Mouse (Mus musculus): ENCODE measurements around the gene Cnn2. TPM values are rescaled to one million over a fixed set of nuclear protein-coding genes. Genes with fewer than 3 reads are reported as not detected.

The Cnn2 gene
- polyA plus RNA-seq, 1 experiment from 2014 or later = 42.8 TPM

DNA sequence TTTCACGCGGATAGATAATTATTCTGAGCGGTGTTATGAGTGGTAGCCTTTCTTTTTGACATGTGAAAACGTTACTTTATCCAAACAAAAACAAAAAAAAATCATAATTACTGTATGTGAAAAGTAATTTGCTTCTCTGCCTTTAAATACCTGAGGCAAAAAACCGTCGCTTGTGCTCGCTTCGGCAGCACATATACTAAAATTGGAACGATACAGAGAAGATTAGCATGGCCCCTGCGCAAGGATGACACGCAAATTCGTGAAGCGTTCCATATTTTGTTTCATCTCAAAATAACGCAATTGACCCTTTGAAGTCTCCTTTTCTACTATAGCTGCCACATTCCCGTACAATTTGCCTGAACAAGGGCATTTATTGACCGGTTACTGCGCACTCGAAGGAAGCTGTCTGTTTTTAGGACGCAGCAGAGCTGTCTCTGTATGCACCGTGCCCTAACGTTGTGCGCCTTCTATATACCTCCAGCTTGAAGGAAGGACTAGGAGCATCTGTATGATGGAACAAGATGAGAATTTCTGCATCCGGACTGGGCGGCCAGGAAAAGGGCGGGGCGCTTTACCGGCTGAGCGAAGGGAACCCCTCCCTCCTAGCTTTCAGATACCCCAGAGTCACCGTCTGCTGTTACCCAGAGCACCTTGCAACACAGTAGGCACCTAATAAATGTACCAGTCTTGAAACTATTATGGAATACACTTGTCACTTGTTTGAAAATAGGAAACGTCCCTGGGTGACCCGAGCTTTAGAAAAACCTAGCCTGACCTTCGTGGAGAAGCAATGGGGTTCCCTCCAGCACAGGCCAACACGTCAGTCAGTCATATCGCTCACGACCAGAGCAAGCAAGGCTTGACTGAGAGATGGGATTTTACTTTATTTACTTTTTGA lies 2.8 kb upstream of the Cnn2 start:
- peak overlapping the region; percentile 72 for H3K4me3 ChIP-seq (ENCODE audit: low read depth, low read length)
- ATAC-seq = no peak
- peak overlapping the region; percentile 88 for H3K27ac ChIP-seq (ENCODE audit: low read depth)
- peaks cover 14% of the 10 kb centered on the region for H3K27me3 ChIP-seq (ENCODE audit: insufficient read depth, low read length)
- H3K4me1 ChIP-seq (ENCODE audit: insufficient read depth) = peaks cover 45% of the 10 kb centered on the region
- H3K9ac ChIP-seq (replicated peaks) = peak overlapping the region; percentile 87
- WGBS (ENCODE audit: insufficient replicate concordance) = 3% methylated on average over 35 of the region's 35 CpGs
- DNase-seq = peak; percentile 80
- 0 out of 2 replicates have a peak, but pooled peaks cover 2% of the 10 kb centered on the region for H3K36me3 ChIP-seq (replicated peaks; ENCODE audit: insufficient read depth, low read length)
- no peak for TF ChIP-seq CTCF (IDR thresholded peaks at IDR 0.05; ENCODE audit: low read depth)
- 0 out of 2 replicates have a peak, but pooled peaks have one; percentile 37 for TF ChIP-seq EP300 (IDR thresholded peaks at IDR 0.05; ENCODE audit: low read depth)
- H3K4me2 ChIP-seq (ENCODE audit: low read depth, low read length) = peak overlapping the region; percentile 78
- H3K9me3 ChIP-seq (ENCODE audit: low read length) = no peaks in the 10 kb centered on the region

GRCm38 (mm10) chr10:79986232-79986878 lies 2.0 kb upstream of the Cnn2 start:
- Histone ChIP-seq H3K4me3 (ENCODE audit: low read depth, low read length) (peak overlapping the region; percentile 72), H3K4me1 (ENCODE audit: insufficient read depth) (peaks cover 45% of the 10 kb centered on the region)
- WGBS (ENCODE audit: insufficient replicate concordance) = 22% methylated on average over 6 of the region's 6 CpGs

DNA sequence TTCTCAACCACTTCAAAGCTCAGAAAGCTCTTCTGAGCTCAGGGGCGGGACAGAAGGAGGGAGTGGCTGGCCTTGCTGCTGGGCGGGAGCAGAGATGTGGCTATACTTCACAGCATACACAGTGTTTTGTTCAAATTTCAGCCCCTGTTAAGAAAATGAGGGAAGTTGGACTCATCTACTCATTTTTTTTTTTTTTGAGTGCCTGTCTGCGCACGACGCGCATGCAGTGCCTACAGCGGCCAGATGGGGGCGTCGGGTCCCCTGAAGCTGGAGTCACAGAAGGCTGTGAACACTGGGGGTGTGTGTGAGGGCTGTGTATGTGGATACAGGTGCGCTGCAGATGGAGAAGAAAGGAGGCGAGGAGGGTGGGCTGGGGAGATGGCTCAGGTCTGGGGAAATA lies 1.4 kb upstream of the Cnn2 start:
- peak overlapping the region; percentile 87 for H3K9ac ChIP-seq (replicated peaks)
- peak overlapping the region; percentile 88 for H3K27ac ChIP-seq (ENCODE audit: low read depth)
- H3K4me1 ChIP-seq (ENCODE audit: insufficient read depth) = peaks cover 45% of the 10 kb centered on the region
- 3% methylated on average over 11 of the region's 11 CpGs for WGBS (ENCODE audit: insufficient replicate concordance)
- peaks cover 14% of the 10 kb centered on the region for H3K27me3 ChIP-seq (ENCODE audit: insufficient read depth, low read length)
- ATAC-seq = no peak
- no peaks in the 10 kb centered on the region for H3K9me3 ChIP-seq (ENCODE audit: low read length)
- peak overlapping the region; percentile 72; the same call in 1 of the 2 replicates for H3K4me3 ChIP-seq (ENCODE audit: low read depth, low read length)
- DNase-seq = peak; percentile 91
- TF ChIP-seq EP300 (IDR thresholded peaks at IDR 0.05; ENCODE audit: low read depth) (no peak), CTCF (IDR thresholded peaks at IDR 0.05; ENCODE audit: low read depth) (peak; percentile 95)
- H3K36me3 ChIP-seq (replicated peaks; ENCODE audit: insufficient read depth, low read length) = peaks cover 10% of the 10 kb centered on the region
- H3K4me2 ChIP-seq (ENCODE audit: low read depth, low read length) = peak overlapping the region; percentile 78

More at GRCm38 (mm10) chr10:79986232-79986878, 2.0 kb upstream of the Cnn2 start:
- Histone ChIP-seq H3K27ac (ENCODE audit: low read depth) (peak overlapping the region; percentile 88), H3K36me3 (replicated peaks; ENCODE audit: insufficient read depth, low read length) (peaks cover 7% of the 10 kb centered on the region; the same call in 1 of the 2 replicates), H3K9me3 (ENCODE audit: low read length) (no peaks in the 10 kb centered on the region), H3K9ac (replicated peaks) (peak overlapping the region; percentile 87), H3K4me2 (ENCODE audit: low read depth, low read length) (peak overlapping the region; percentile 78), H3K27me3 (ENCODE audit: insufficient read depth, low read length) (peaks cover 14% of the 10 kb centered on the region)
- ATAC-seq (no peak), DNase-seq (peak; percentile 48)
- TF ChIP-seq CTCF (IDR thresholded peaks at IDR 0.05; ENCODE audit: low read depth) = no peak
- no peak for TF ChIP-seq EP300 (IDR thresholded peaks at IDR 0.05; ENCODE audit: low read depth)

DNA sequence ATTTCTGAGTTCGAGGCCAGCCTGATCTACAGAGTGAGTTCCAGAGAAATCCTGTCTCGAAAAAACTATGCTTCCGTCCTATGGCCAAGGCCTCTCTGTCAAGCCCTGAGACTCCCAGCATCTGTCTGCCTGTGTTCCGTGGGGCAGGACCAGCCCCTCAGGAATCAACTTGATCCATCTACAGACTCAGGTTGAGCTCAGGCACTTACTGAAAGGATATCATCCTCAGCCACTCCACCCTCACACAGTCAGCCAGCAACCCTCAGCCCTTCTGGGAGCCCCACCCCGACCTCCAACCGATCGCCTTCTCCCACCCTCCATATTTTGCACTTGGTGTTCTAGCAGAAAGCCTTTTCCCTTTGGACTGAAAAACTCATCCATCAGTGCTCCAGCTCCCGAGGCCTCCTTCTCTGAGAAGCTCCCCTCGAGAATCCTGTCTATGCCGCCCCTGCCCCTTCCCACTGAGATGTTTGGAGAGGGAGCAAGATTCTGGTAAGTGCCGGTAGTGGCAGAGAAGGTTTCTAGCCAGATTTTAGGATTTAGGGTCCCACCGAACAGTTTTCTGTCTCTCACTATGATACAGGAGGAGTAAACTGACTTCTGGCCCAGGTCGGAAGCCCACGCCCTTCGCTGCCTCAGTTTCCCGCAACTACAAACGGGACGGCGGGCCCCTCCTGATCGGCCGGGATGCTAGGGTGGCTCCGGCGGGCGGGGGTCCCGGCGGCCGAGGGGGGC lies 446 bp upstream of the Cnn2 start:
- Histone ChIP-seq H3K4me1 (ENCODE audit: insufficient read depth) (peaks cover 37% of the 10 kb centered on the region), H3K4me2 (ENCODE audit: low read depth, low read length) (peak overlapping the region; percentile 78), H3K9ac (replicated peaks) (peak overlapping the region; percentile 73), H3K9me3 (ENCODE audit: low read length) (no peaks in the 10 kb centered on the region), H3K36me3 (replicated peaks; ENCODE audit: insufficient read depth, low read length) (peaks cover 12% of the 10 kb centered on the region), H3K27me3 (ENCODE audit: insufficient read depth, low read length) (peaks cover 14% of the 10 kb centered on the region), H3K27ac (ENCODE audit: low read depth) (peak overlapping the region; percentile 78), H3K4me3 (ENCODE audit: low read depth, low read length) (peak overlapping the region; percentile 63)
- WGBS (ENCODE audit: insufficient replicate concordance) = 15% methylated on average over 27 of the region's 27 CpGs
- TF ChIP-seq CTCF (IDR thresholded peaks at IDR 0.05; ENCODE audit: low read depth) (no peak), EP300 (IDR thresholded peaks at IDR 0.05; ENCODE audit: low read depth) (no peak)
- ATAC-seq (no peak), DNase-seq (no peak)

DNA sequence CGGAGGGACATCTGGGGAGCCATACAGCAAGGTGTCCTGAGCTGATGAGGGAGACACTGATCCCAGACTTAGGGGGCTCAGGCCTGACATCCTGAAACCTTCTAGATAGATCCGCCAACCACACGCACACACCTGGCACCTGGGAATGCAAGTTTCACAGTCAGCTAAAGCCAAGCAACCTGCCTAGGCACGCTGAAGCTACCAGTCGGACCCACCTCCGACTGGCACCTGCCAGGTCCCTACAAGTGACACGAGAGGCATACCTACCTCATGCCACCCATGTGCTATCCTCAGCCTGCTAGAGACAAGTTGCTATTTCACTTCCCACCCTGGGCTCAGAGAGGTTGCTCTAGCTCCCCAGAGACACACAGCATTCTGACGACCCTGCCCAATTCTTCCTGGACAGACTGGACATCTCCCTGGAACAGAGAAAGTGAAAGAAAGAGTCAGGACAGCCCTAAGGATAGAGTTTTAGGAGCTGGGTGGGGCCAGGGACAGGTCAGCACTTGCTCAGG lies 945 bp downstream of the Cnn2 start:
- H3K9ac ChIP-seq (replicated peaks) = peak overlapping the region; percentile 73
- H3K36me3 ChIP-seq (replicated peaks; ENCODE audit: insufficient read depth, low read length) = peaks cover 12% of the 10 kb centered on the region
- DNase-seq (no peak), ATAC-seq (no peak)
- H3K27ac ChIP-seq (ENCODE audit: low read depth) = peak overlapping the region; percentile 78
- H3K4me1 ChIP-seq (ENCODE audit: insufficient read depth) = peaks cover 33% of the 10 kb centered on the region
- H3K4me2 ChIP-seq (ENCODE audit: low read depth, low read length) = peak overlapping the region; percentile 78
- H3K27me3 ChIP-seq (ENCODE audit: insufficient read depth, low read length) = peaks cover 14% of the 10 kb centered on the region
- 49% methylated on average over 8 of the region's 8 CpGs for WGBS (ENCODE audit: insufficient replicate concordance)
- peak overlapping the region; percentile 63 for H3K4me3 ChIP-seq (ENCODE audit: low read depth, low read length)
- TF ChIP-seq CTCF (IDR thresholded peaks at IDR 0.05; ENCODE audit: low read depth) (no peak), EP300 (IDR thresholded peaks at IDR 0.05; ENCODE audit: low read depth) (no peak)
- no peaks in the 10 kb centered on the region for H3K9me3 ChIP-seq (ENCODE audit: low read length)

Measured in liver, postnatal 0 days (tissue).